Mouse (Mus musculus): ENCODE data around the gene Cacna1e. TPM values are rescaled to one million over a fixed set of nuclear protein-coding genes. Genes with fewer than 3 reads are reported as not detected.

Gene Cacna1e
- total and polyA plus RNA-seq, 2 experiments, result 0.09 TPM

DNA sequence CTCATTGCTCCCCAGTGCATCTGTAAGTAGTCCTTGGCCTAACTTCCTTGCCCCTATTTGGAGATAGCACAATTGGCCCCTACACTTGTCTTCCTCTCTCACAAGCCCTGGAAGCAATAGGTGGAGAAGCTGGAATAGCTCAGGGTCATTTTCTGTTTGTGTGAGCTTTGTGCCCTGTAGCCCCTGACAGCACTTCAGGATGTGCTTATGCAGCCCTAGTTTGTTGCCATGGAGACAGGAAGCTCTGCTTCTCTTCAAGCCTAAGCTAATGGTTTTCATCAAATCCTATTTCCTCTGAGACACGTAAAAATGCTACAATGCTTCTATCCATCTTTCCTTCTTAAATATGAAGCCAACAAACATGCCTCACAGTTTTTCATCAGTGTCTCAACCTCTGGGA, 328.5 kb downstream of the Cacna1e start:
- no peaks in the 10 kb centered on the region for H3K36me3 ChIP-seq (ENCODE audit: control insufficient read depth, insufficient read depth, low read length)
- H3K27ac ChIP-seq (replicated peaks; ENCODE audit: insufficient read depth, low read depth, low read length), result no peak overlapping the region
- TF ChIP-seq CTCF (IDR thresholded peaks at IDR 0.05; ENCODE audit: low read depth, low read length) (no peak), POLR2A (IDR thresholded peaks at IDR 0.05; ENCODE audit: extremely low read depth, insufficient read depth, low read length) (no peak)
- WGBS, result 63% methylated on average over 1 of the region's 1 CpGs
- no peaks in the 10 kb centered on the region for H3K79me2 ChIP-seq (ENCODE audit: control insufficient read depth, insufficient read depth, low read length)
- DNase-seq (ENCODE audit: extremely low read depth, low read depth, low spot score), result no peak
- no peaks in the 10 kb centered on the region for H3K4me1 ChIP-seq (ENCODE audit: control insufficient read depth, insufficient read depth, low read length)
- H3K9ac ChIP-seq (ENCODE audit: low read depth, low read length), result no peak overlapping the region
- H3K27me3 ChIP-seq (ENCODE audit: control insufficient read depth, insufficient read depth, low read length), result no peaks in the 10 kb centered on the region
- H3K4me3 ChIP-seq (ENCODE audit: insufficient read depth, low read depth, low read length), result no peak overlapping the region

DNA sequence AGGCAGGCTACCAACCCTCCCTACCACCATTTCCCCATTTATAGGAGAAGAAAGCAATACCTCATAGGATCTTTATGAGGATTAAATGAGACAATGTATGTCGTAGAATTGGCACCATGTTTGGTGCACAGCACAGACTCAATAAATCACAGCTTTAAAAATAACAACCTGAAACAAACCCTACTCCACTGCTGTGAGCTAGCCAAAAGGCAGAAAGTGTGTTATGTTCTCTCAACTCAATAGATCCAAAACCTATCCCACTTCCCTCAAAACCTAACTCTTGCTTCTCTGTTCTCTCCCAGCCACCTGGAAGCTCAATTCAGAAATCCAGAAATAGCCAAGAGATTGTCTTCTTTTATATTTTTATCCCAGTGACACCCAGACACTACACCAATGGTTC, 331.2 kb downstream of the Cacna1e start:
- no peak for DNase-seq (ENCODE audit: extremely low read depth, low read depth, low spot score)
- Histone ChIP-seq H3K36me3 (ENCODE audit: control insufficient read depth, insufficient read depth, low read length) (no peaks in the 10 kb centered on the region), H3K27ac (replicated peaks; ENCODE audit: insufficient read depth, low read depth, low read length) (no peak overlapping the region), H3K4me1 (ENCODE audit: control insufficient read depth, insufficient read depth, low read length) (no peaks in the 10 kb centered on the region), H3K27me3 (ENCODE audit: control insufficient read depth, insufficient read depth, low read length) (no peaks in the 10 kb centered on the region), H3K79me2 (ENCODE audit: control insufficient read depth, insufficient read depth, low read length) (no peaks in the 10 kb centered on the region), H3K4me3 (ENCODE audit: insufficient read depth, low read depth, low read length) (no peak overlapping the region), H3K9ac (ENCODE audit: low read depth, low read length) (no peak overlapping the region)
- WGBS, result 77% methylated on average over 1 of the region's 1 CpGs
- TF ChIP-seq CTCF (IDR thresholded peaks at IDR 0.05; ENCODE audit: low read depth, low read length), result no peak
- no peak for TF ChIP-seq POLR2A (IDR thresholded peaks at IDR 0.05; ENCODE audit: extremely low read depth, insufficient read depth, low read length)

DNA sequence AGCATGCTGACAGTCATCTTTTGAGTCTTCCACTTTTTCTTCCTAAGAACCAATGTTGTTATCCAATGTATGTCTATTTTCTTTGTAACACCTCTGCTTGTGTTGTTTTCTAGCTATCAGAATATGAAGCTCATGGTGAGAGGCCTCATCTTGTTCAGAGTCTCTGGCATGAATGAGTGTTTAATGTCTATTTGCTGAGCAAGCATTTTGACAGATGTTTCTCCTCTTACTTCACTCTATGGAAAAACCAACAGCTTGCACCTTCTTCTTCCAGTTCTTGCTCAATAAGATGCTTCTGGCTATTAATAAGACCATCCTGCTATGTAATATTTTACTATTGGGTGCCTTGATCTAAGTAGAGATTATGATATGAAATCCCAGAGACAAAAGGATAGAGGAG, 346.9 kb downstream of the Cacna1e start:
- Histone ChIP-seq H3K4me3 (ENCODE audit: insufficient read depth, low read depth, low read length) (no peak overlapping the region), H3K36me3 (ENCODE audit: control insufficient read depth, insufficient read depth, low read length) (no peaks in the 10 kb centered on the region), H3K79me2 (ENCODE audit: control insufficient read depth, insufficient read depth, low read length) (no peaks in the 10 kb centered on the region), H3K27ac (replicated peaks; ENCODE audit: insufficient read depth, low read depth, low read length) (no peak overlapping the region), H3K9ac (ENCODE audit: low read depth, low read length) (no peak overlapping the region), H3K4me1 (ENCODE audit: control insufficient read depth, insufficient read depth, low read length) (no peaks in the 10 kb centered on the region), H3K27me3 (ENCODE audit: control insufficient read depth, insufficient read depth, low read length) (no peaks in the 10 kb centered on the region)
- DNase-seq (ENCODE audit: extremely low read depth, low read depth, low spot score), result no peak
- no peak for TF ChIP-seq CTCF (IDR thresholded peaks at IDR 0.05; ENCODE audit: low read depth, low read length)

DNA sequence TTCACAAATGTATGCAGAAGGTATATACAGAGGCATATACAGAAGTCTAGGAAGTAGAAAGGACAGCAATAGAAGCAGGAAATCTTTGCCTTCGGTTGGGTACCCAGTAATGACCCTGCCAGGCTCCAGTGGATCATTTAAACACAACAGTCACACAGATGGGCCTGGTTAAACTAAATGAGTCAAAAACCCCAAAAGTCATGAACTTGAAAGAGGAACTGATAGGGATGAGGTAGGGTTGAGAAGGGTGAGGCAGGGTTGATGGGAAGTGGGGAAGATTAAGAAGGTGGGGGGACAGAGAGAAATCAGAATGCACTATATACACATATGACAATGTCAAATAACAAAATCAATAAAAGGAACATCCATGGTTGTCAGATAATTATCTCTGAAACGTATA, 347.5 kb downstream of the Cacna1e start:
- TF ChIP-seq POLR2A (IDR thresholded peaks at IDR 0.05; ENCODE audit: extremely low read depth, insufficient read depth, low read length), result no peak
- no peak for TF ChIP-seq CTCF (IDR thresholded peaks at IDR 0.05; ENCODE audit: low read depth, low read length)
- Histone ChIP-seq H3K4me3 (ENCODE audit: insufficient read depth, low read depth, low read length) (no peak overlapping the region), H3K79me2 (ENCODE audit: control insufficient read depth, insufficient read depth, low read length) (no peaks in the 10 kb centered on the region), H3K36me3 (ENCODE audit: control insufficient read depth, insufficient read depth, low read length) (no peaks in the 10 kb centered on the region), H3K27me3 (ENCODE audit: control insufficient read depth, insufficient read depth, low read length) (no peaks in the 10 kb centered on the region), H3K4me1 (ENCODE audit: control insufficient read depth, insufficient read depth, low read length) (no peaks in the 10 kb centered on the region), H3K9ac (ENCODE audit: low read depth, low read length) (no peak overlapping the region), H3K27ac (replicated peaks; ENCODE audit: insufficient read depth, low read depth, low read length) (no peak overlapping the region)
- DNase-seq (ENCODE audit: extremely low read depth, low read depth, low spot score), result no peak
- 74% methylated on average over 2 of the region's 2 CpGs for WGBS

DNA sequence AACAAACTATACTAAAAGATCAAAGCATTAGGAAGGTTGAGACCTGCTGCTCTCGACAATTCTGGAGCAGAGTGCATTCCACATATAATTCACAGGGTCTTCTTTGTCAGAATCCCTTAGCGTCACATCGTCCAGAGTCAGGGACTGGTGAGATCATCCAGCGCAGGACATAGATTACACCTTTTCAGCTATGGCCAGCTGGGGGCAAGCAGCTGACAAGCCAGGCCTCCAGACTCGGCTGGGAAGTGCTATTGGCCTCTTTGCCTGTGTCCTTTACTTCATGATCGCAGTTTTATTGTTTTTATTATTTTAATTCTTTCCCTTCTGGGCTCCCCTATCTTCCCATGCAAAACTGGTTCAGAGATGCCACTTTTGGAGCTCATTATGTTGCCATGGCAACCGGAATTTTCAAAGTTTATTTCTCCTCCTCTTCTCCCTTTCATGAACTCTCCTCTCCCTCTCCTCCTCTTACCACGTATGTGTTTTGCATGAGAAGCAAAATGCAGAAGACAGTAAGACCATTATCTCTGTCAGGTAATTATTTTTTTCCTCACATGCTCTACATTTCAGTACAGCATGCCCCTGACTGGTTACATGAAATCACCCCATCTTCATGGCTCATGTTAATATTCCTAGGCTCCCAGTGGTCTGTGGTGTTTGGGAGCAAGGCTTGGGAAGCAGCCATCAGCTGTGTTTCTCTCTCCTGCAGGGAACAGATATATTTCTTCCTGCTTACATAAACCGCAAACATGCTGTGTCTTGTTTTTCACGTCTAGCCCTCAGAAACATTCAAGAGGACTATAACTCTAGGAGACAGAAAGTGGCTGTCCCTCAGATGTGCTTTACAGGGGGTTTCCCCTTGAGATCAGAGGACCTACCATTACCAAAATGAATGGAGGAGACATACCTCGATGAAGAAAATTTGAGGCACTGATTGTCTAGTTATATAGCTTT, 351.0 kb downstream of the Cacna1e start:
- Histone ChIP-seq H3K27ac (replicated peaks; ENCODE audit: insufficient read depth, low read depth, low read length) (no peak overlapping the region), H3K4me3 (ENCODE audit: insufficient read depth, low read depth, low read length) (no peak overlapping the region), H3K4me1 (ENCODE audit: control insufficient read depth, insufficient read depth, low read length) (no peaks in the 10 kb centered on the region), H3K27me3 (ENCODE audit: control insufficient read depth, insufficient read depth, low read length) (no peaks in the 10 kb centered on the region), H3K9ac (ENCODE audit: low read depth, low read length) (no peak overlapping the region), H3K36me3 (ENCODE audit: control insufficient read depth, insufficient read depth, low read length) (no peaks in the 10 kb centered on the region), H3K79me2 (ENCODE audit: control insufficient read depth, insufficient read depth, low read length) (no peaks in the 10 kb centered on the region)
- DNase-seq (ENCODE audit: extremely low read depth, low read depth, low spot score), result no peak
- 74% methylated on average over 11 of the region's 11 CpGs for WGBS
- TF ChIP-seq POLR2A (IDR thresholded peaks at IDR 0.05; ENCODE audit: extremely low read depth, insufficient read depth, low read length) (no peak), CTCF (IDR thresholded peaks at IDR 0.05; ENCODE audit: low read depth, low read length) (no peak)

DNA sequence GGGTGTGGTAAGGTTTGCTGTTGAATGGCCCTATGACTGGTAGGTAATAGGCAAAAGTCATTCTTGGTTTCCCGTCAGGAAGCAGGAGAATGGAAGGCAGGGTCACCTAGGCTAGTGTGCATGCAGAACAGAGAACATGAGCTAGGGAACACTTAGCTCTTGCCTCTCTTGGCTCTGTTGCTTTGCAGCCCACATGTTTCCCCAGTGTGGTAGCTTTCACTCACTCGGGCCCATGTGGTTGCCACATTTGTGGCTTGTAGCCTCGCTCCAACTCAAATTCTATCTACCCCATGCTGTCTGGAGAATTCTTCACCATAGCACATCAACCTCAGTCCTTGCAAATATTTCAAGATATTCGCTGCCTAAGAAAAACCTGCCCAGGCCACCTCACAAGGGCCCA, 354.6 kb downstream of the Cacna1e start:
- no peak for TF ChIP-seq CTCF (IDR thresholded peaks at IDR 0.05; ENCODE audit: low read depth, low read length)
- TF ChIP-seq POLR2A (IDR thresholded peaks at IDR 0.05; ENCODE audit: extremely low read depth, insufficient read depth, low read length), result no peak
- H3K9ac ChIP-seq (ENCODE audit: low read depth, low read length), result no peak overlapping the region
- DNase-seq (ENCODE audit: extremely low read depth, low read depth, low spot score), result no peak
- no peaks in the 10 kb centered on the region for H3K27me3 ChIP-seq (ENCODE audit: control insufficient read depth, insufficient read depth, low read length)
- WGBS, result 88% methylated on average over 4 of the region's 4 CpGs
- H3K79me2 ChIP-seq (ENCODE audit: control insufficient read depth, insufficient read depth, low read length), result no peaks in the 10 kb centered on the region
- H3K27ac ChIP-seq (replicated peaks; ENCODE audit: insufficient read depth, low read depth, low read length), result no peak overlapping the region
- H3K4me1 ChIP-seq (ENCODE audit: control insufficient read depth, insufficient read depth, low read length), result no peaks in the 10 kb centered on the region
- H3K4me3 ChIP-seq (ENCODE audit: insufficient read depth, low read depth, low read length), result no peak overlapping the region
- H3K36me3 ChIP-seq (ENCODE audit: control insufficient read depth, insufficient read depth, low read length), result no peaks in the 10 kb centered on the region
